Mouse (Mus musculus): ENCODE measurements at regions not wholly inside any gene's neighbourhood (a gene's known extent, or its start where the extent isn't known, plus 50 kb on each side); places are given as distances from the start of the nearest gene placed in this dataset.

DNA sequence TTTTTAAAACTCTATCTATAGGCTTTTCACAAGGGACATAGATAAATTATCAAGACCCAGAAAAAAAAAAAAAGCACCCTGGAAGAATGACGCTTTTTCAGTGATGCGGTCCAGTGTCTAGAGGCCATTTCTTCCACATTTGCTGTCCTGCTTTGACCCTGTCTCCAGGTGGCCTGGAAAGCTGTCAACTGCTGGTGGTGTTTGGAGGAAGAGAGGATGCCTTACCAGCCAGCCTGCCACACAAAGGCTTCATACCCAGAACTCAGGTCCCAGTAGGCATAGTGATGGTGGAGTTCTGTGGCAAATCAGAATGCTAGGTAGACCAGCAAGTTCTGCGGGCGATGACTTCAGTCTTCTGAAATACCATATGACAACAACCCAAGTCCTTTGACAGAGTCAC lies 51.6 kb upstream of the Pde3a start:
- TF ChIP-seq GATA1 (IDR thresholded peaks at IDR 0.05; ENCODE audit: low read depth, low read length) (no peak), E2F4 (IDR thresholded peaks at IDR 0.05; ENCODE audit: borderline replicate concordance, low read depth, low read length) (no peak), MEF2A (IDR thresholded peaks at IDR 0.05; ENCODE audit: extremely low read depth, insufficient replicate concordance, low read depth, low read length, poor library complexity, severe bottlenecking) (no peak), CTCF (IDR thresholded peaks at IDR 0.05 in 2 of 3, conservative IDR thresholded peaks at IDR 0.05 in 1 of 3; ENCODE audit: control insufficient read depth in 1 of 3, insufficient read depth in 1 of 3, low read depth in 2 of 3, low read length in 3 of 3, poor library complexity in 1 of 3, severe bottlenecking in 1 of 3) (no peak), TCF12 (IDR thresholded peaks at IDR 0.05; ENCODE audit: low read depth, low read length) (no peak), POLR2AphosphoS2 (IDR thresholded peaks at IDR 0.05; ENCODE audit: low read length) (no peak), POLR2A (IDR thresholded peaks at IDR 0.05; ENCODE audit: control insufficient read depth in 1 of 2, insufficient read depth in 1 of 2, low read depth in 1 of 2, low read length in 2 of 2, poor library complexity in 1 of 2) (no peak), TBP (IDR thresholded peaks at IDR 0.05; ENCODE audit: low read depth, low read length) (no peak), NELFE (IDR thresholded peaks at IDR 0.05; ENCODE audit: low read depth, low read length) (no peak), CHD2 (IDR thresholded peaks at IDR 0.05; ENCODE audit: low read length) (no peak), USF1 (IDR thresholded peaks at IDR 0.05; ENCODE audit: low read depth, low read length) (no peak), MYC (IDR thresholded peaks at IDR 0.05; ENCODE audit: low read depth, low read length) (no peak)

Data from MEL (cell line).